Mouse (Mus musculus): ENCODE measurements around the gene Cdca8.
"Not testable (repeated sequence)": the region's sequence is repeated elsewhere in the genome, so short reads cannot be mapped to it uniquely, and the experiment has no call there.

Gene Cdca8

DNA sequence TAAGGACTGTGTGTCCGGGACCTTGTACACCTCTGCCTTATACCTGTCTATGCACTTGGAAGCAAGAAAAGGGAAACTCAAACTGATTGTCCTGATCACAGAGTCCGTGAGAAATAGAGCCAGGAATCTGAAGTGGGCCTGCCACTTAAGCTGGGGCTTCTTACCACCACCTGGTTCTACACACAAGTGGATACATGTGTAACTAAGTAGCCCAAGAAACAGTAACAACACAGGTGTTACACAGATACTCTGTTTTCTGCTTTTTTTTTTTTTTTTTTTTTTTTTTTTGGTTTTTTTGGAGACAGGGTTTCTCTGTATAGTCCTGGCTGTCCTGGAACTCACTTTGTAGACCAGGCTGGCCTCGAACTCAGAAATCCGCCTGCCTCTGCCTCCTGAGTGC lies at the start of gene Cdca8:
Gene Cdca8 (minus strand): TSS at position 101 of the 400 bp plus-strand sequence.
- not testable (repeated sequence) for DNase-seq (ENCODE audit: low spot score)

DNA sequence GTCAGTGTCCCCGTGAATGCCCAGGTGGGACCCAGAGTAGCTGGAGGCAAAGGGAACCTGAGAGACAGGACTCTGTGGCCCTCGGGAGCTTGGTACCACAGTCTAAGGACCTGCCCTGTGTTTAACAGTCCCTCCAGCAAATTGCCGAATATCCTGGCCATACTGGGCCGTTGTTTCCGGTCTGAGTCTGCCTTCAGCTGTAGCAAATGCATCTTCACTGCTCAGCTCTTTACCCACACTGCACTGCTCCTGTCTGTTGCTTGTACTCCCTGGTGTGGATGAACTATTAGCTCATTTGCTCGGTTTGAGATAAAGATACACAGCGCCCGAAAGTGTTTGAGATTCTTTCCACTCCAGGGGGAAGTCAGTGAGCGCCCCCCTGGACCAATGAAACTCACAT lies 49.3 kb upstream of the Cdca8 start:
- no peak for DNase-seq (ENCODE audit: low spot score)

DNA sequence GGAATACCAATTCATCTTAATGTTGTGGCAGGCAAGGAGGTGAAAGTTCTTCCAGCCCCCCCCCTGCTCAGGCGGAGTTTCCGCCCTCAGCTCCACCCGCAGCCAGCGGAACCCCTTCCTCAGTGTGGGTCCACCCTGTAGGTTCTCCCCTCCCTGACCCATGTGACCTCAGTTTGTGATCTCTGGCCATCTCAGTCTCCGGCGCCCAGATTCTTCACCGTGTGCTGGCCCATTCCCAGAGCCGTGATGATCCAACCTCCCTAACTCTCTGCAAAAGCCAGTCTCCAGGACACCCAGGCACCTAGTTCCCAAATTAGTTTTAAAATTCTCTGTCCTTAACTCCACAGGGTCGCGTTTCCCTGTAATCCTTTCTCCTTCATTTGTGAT lies 48.6 kb upstream of the Cdca8 start:
- no peak for DNase-seq (ENCODE audit: low spot score)

DNA sequence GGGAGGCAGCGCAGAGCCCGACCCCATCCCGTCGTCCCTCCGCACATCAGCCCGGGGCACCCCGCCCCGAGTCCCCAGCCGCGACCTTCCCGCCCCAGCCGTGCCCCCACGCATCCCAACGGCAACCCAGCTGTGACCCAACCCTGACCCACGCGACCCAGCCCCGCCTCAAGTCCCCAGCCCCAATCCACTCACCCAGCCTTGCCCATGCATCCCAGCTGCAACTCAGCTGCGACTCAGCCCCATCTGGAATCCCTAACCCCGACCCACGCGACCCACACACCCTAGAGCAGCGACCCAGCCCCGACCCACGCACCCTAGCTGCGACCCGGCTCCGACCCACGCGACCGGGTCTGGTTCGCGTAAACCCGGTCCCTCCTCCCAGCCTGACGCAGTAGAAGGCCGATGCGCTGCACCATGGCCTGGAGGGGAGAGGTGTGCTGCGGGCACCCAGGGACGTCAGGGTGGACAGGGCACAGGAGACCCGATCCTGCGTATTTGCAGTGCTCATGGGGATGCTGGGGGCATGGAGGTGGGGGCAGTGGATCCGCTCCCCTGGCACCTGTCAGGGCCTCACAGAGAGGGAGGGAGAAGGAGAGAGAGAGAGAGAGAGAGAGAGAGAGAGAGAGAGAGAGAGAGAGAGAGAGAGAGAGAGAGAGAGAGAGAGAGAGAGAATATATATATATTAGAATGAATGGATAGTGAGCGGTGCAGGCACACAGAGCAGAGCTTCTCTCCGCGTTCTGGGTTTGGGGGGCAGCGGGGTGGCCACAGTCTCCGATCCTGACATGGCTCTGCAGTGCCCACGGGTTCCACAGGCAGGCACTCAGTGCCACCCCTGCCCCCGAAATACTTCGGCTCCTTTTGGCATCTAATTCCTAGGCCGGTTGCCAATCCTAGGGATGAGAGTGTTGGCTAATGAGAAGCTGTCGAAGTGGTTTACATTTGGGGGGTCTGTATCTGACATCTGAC lies 47.9 kb upstream of the Cdca8 start:
- DNase-seq (ENCODE audit: low spot score), result no peak

DNA sequence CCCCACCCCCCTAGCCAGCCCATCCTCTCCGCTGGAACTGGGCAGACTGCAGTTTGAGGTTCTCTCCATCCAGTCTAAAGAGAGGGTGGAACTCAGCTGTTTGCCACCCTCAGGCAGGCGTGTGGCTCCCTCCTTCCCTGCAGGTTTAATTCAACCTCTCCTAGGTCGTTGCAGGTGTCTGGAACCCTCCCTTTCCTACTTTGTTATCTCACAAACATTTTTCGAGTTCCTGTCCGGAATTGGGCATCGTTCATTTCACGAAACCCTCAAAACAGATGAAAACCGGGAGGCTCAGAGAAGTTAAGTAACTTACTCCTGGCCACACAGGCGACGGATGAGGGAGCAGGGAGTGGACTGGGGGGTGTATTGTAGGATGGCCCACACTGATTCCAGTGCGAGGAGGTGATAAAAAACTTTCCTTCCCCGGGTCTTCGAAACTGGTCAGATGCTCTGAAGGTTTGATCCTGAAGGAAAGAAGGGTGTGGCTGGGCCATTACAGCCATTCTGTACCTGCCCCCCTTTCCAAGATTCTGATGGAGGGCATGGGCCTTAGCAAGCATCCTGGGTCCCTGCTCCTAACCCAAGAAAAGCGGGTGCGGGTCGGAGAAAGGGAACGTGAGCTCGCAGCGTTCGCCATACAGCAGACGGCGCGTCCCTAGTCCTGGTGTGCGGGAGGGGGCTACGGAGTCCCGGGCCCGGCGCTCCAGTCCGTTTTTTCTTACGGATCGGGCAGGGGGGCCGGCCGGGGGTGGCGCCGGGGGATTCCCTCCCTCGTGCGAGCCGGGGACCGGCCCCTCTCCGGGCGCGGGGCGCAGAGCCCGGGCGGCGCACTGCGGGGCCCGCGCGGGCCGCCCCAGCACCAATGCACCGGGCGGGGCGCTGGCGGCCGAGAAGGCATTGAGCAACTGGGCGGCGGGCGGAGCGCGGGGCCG lies 46.8 kb upstream of the Cdca8 start, which contains the start of gene Rspo1:
Gene Rspo1 (plus strand): TSS at position 760 of the 932 bp plus-strand sequence.
- peak; percentile 32 for DNase-seq (ENCODE audit: low spot score)

DNA sequence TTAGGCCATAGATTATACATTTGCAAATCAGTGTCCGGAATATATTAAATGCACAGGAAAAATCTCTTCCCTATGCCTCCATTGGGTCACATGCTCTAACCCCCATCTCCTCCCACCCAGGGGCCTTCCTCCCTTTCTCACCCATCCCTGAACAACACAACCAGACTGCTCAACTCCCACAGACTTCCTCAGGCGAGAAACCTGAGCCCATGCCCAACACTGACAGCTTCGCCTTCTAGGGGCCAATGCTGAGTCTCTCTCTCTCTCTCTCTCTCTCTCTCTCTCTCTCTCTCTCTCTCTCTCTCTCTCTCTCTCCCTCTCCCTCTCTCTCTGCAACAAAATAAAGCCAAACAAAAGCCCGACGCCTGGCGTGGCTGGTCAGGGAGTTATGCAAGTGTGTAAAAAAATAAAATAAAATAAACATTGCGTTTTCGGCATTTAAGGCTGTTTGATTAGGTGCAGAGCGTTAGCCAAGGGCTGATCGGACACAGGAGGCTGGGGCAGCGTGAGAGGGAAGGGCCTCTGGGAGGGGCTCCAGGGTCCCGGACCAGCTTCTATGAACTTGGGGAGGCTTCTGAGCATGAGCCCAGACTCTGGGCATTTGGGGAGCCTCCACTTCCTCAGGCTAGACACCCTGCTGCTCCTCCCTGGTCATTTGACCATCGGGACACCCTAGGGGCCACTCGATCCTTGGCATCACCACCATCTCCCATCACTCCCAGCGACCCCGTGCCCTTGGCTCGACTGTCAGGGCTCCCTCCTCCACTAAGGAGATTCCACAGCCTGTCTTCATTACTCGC lies 46.0 kb upstream of the Cdca8 start:
- no peak for DNase-seq (ENCODE audit: low spot score)

DNA sequence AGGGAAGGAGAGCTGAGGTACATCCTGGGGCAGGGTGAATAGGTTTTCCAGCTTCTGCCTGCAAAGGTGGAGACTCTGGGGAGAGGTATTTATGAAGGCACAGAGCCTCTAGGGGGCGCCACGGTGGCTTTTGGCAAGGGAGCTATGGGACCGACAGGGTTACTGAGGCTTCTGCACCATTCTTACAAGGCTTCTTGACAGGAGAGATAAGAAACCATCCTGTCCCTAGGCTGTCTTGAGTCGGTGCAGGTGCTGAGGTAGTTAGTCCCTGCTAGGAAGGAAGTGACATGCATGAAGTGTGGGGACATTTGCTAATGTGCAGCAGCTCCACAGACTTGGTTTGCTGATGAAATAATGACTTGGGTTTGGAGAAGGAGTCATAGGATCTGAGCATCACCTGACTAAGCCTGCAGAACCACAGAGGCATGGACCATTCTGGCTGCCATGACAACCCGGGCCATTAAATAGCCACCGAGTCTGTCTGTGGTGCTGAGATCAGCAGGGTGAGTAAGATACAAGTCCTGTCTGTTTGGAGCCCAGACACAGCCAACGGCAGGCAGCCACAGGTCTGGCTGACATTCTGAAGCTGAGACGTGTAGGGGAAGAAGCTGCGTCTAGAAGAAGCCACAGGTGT lies 44.9 kb upstream of the Cdca8 start:
- DNase-seq (ENCODE audit: low spot score), result no peak

DNA sequence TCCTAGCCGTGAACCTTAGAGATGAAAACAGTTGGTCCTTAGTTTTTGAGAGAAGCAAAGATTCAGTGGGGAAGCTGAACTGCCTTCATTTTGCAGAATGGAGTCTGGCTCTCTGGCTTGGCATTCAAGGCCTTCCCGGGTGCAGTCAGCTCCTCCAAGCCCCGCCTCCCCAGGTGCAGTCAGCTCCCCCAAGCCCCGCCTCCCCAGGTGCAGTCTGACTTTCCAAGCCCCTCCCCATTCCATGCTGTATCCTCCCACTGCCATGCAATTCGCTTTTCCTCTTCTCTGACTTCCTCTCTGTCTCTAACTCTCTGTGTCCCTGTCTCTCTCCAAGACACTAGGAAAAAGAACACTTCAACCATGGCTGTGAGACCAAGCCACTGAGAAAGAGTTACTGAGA lies 39.1 kb upstream of the Cdca8 start:
- DNase-seq (ENCODE audit: low spot score), result peak; percentile 31

DNA sequence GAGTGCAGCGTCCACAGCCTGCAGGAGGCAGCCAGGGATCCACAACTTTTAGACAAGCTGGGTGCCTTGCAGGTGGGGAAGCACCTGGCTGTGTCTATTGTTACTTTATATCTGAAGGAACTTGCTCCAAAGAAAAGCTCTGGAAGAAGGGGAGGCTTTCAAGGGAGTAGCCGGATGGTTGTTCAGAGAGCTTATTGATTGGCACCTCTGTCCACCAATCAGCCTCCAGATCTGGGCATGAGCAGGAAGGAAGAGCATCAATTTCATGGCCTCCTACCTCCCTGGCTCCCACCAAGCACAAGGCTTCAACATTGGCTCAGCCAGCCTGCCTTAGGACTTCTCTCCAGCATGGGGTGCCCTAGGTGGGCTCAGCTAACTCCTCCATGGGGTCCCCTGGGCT lies 34.2 kb upstream of the Cdca8 start:
- DNase-seq (ENCODE audit: low spot score), result no peak

DNA sequence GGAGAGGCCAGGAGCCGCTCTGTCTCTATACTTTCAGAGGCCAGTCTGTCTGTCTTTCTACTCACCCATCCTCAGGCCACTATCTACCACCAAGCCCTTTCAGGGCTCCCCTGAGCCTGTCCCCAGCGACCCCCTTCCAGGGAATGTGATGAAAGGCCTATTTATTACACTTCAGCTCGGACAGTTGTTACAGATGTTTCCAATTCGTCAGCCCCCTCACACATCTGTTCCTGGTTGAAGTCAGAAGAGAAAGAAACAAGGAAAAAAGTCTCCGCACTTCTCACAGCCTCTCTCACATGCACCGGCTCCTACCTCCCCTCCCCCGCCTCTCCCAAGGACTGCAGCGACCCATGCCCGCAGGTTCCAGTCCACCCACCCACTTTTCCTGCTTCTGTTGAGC lies 33.2 kb upstream of the Cdca8 start:
- DNase-seq (ENCODE audit: low spot score), result no peak

DNA sequence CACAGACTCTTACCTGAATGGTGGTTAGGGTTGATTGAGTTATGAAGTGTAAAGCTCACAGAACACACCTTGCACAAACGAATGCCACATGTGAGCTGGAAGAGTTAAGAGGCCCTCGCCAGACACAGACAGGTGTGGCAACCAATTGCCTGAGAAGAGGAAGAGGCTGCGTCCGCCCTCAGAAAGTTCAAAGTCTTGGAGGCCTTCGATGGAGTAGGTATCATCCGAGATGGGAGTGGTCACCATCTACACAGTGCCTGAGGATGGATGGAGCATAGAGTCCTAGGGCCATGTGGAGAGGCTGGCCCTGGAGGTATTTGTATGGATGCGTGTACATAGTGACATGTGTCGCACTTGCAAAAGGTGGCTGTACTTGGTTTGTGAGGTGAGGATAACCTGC lies 32.0 kb upstream of the Cdca8 start:
- DNase-seq (ENCODE audit: low spot score), result no peak

DNA sequence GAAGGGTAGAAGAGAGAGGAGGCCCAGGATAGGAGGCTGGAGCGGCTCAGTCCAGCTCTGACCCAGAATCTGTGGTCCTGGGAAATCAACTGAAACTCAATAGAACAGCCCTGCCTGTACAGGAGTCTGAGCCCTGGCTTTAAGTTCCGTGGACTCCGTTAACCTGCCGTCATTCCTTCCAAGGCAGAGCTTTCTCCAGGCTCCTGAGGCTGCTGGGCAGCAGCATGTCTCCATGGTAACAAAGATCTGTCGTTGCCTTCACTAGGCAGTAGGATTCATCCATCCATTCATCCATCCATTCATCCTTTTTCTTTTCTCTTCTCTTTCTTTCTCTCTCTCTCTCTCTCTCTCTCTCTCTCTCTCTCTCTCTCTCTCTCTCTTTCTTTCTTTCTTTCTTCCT lies 31.6 kb upstream of the Cdca8 start:
- no peak for DNase-seq (ENCODE audit: low spot score)

DNA sequence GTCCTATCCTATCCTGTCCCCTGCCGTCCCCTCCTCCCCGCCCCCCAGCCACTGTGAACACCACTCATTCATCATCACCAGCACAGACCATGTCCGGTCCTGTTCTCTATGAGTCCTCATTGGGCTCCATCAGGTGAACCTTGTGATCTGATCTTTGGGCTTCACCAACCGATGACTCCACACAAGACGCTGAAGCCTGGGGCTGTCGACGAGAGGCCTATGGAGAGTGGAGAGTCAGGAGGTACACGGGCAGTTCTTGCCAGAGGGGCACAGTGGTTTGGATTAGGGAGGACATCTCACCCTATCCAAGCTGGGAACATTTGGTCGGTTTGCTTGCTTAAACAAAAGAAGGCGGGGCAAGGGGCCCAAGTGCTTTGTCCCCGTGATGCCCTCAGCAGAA lies 31.1 kb upstream of the Cdca8 start:
- DNase-seq (ENCODE audit: low spot score), result no peak

DNA sequence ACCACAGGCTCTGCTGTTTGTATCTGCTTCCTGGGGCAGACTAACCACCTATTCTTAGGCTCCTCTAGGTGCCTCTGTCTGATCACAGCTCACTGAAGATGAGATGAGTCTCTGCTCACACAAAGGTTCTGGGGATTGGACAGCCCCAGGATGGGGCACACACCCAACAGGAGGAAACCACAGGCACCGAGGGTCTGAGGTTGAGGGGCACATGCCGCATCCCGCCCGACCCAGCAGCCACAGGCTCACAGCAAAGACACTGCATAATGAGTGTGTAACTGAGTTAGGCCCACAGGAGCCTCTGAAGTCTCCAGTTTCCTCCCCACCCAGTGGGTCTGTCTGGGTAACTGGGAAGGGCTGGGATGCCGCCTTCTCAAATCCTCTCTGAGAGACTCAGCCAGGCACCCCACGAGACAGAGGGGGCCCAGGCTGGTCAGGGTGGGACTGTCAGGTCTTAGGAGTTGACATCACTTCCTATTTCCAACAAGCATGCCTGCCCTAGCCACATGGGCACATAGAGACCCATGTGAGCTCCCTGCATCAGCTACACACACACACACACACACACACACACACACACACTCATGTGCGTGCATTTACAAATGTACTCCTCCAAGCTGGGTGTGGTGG lies 30.2 kb upstream of the Cdca8 start:
- no peak for DNase-seq (ENCODE audit: low spot score)

DNA sequence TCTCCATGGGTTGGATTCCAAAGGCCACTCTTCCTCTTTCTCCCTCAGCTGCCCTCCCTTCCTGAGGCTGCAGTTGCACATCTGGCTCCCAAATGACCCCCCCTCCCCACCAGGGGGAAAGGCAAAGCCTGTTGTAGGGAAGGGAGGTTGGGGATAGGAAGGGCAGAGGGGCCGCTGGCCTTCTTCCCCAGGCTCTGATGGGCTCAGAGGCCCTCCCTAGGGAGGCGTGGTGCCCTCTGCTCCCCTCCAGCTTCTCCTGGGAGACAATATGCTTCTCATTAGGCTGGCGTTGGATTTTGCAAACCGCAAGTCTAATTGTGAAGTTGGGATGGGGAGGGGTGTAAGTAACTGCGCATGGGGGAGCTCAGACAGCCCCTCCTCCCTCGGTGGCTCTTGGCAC lies 29.6 kb upstream of the Cdca8 start:
- DNase-seq (ENCODE audit: low spot score), result no peak

DNA sequence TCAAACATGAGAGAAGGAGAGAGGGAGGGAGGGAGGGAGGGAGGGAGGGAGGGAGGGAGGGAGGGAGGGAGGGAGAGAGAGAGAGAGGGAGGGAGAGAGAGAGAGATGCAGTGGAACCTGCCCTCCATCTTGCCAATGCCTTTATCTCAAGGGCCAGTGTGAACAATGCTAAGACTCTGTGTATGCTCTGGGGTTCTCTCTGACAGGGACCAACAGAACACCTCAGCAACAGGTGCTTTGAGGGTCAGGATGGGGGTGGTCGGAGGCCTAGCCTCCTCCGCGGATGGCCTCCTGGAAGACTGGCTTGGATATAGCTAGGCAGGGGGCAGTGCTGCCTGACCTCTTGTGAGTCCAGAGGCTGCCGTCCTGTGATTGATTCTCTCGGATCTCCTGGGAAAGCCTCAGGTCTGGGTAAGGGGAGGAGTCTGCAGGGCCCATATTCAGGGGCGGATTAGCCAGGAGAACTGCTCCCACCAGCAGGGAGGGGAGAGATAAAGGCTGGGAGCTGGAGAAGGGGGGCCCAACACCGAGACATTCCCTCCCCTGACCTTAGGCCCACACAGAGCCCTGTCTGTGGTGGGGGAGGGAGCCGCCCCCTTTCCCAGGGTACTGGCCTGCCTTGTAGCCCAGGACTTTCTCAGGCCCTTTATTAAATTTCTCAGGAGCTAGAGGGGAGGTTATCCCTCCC lies 25.9 kb upstream of the Cdca8 start:
- DNase-seq (ENCODE audit: low spot score), result peak; percentile 16

DNA sequence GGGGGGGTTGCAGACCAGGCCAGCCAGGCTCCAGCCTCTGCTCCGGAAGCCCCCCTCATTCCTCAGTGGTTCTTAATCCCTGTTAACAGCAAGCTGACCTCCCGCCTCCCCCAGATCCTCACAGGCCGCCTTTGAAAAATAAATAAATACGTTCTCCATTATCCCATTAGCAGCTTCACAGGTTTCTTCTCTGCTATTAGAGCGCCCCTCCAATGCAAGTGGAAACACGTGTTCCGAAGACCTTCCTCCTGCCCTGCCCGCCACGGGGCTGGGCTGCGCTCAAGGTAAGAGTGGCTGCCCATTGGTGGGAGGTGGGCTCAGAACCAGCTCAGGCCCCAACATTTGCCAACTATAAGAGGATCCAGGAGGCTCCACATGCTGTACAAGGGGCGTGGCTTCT lies 23.5 kb upstream of the Cdca8 start:
- no peak for DNase-seq (ENCODE audit: low spot score)

DNA sequence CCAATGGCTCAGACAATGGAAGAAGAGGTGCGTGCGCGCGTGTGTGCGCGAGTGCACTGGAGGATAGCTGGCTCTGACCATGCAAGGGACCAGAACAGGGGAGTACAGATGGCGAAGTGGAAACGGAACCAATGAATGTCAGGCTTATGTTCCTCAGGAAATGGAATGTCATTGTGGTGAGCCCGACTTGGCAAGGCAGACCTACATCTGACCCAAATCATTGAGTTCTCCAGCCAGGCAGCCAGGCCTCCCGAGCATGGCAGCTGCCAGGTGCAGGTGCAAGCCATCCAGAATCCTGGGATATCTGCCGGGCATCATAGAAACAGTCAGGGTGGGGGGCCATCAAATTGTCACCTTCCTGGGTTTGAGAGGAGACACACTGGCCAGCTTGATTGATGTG lies 21.8 kb upstream of the Cdca8 start:
- no peak for DNase-seq (ENCODE audit: low spot score)

DNA sequence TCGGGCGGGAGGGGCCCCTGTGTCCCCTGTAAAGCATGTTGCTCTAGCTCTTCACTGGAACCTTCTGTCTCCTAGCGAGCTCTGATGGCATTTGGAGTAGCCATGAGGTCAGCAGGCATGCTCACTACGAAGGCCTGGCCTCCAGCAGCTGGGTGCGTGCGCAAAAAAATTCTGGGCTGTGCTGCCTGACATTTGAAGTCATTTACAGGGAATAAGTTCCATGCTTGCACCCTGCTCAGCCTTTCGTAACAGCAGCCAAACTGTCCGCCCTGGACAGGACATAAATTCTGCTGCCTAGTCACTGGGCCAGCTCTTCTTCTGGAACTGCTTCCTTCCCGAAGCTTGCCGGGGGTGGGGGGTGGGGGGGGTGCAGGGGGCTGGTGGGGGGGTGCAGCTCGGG lies 20.0 kb upstream of the Cdca8 start:
- no peak for DNase-seq (ENCODE audit: low spot score)

DNA sequence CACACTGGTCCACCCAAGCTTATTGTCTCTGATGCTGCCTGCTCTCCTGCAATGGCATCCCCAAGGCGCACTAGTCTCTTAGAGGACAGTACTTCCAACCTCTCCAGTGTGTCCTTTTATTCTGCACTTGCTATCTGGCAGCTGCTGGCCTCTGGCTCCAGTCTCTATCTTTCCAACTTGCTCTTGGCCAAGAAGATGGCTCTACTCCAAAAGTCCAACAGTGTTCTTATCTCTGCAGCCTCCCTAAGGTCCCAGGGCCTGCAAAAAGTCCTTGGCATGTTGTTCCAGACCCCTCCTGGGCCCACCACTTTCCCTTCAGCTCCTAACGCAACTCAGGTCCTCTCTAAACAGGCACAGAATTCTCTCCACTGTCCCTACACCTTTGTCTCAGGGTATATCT lies 18.2 kb upstream of the Cdca8 start:
- no peak for DNase-seq (ENCODE audit: low spot score)

Data from yolk sac, embryonic 10.5 days (tissue).